Mouse (Mus musculus): ENCODE results near the gene Cyp4f37. TPM values are rescaled to one million over a fixed set of nuclear protein-coding genes. Genes with fewer than 3 reads are reported as not detected.

The Cyp4f37 gene
- total and polyA plus RNA-seq, 3 experiments: not detected

GRCm38 (mm10) chr17:32685048-32685750, 64.1 kb downstream of the Cyp4f37 start, which contains the start of gene Cyp4f15:
Gene Cyp4f15 (plus strand): TSS chr17:32685627.
- DNase-seq: peak; percentile 71

Other genes starting within 250 kb of the Cyp4f37 start
- 10 to 100 TPM; 45.9 to 48.9 TPM for gene Wiz, start 231.9 kb upstream of the Cyp4f37 start, total RNA-seq (2021)
- 58.3 and 64.0 TPM in 2 replicates for gene Wiz, start 231.9 kb upstream of the Cyp4f37 start, polyA plus RNA-seq (2012; rRNA removed)
- gene Rasal3, start 217.7 kb upstream of the Cyp4f37 start, total RNA-seq (2021): 1 to 10 TPM; 1.2 to 1.6 TPM
- 3.3 and 4.1 TPM in 2 replicates for gene Rasal3, start 217.7 kb upstream of the Cyp4f37 start, polyA plus RNA-seq (2012; rRNA removed)
- gene Pglyrp2, start 197.1 kb upstream of the Cyp4f37 start, total RNA-seq (2021): under 1 TPM; 0.29 to 0.35 TPM
- gene Pglyrp2, start 197.1 kb upstream of the Cyp4f37 start, polyA plus RNA-seq (2012; rRNA removed): 0.82 and 0.87 TPM in 2 replicates
- not detected for gene Cyp4f39, start 168.6 kb upstream of the Cyp4f37 start, total RNA-seq (2021)
- gene Cyp4f39, start 168.6 kb upstream of the Cyp4f37 start, polyA plus RNA-seq (2012; rRNA removed): not detected in 2 replicates
- 10 to 100 TPM in 1 of 2 experiments, 1 to 10 TPM in 1; 7.2 to 10.3 TPM for gene Cyp4f17, start 115.3 kb upstream of the Cyp4f37 start, total RNA-seq (2021)
- 13.0 and 16.2 TPM in 2 replicates for gene Cyp4f17, start 115.3 kb upstream of the Cyp4f37 start, polyA plus RNA-seq (2012; rRNA removed)
- gene Cyp4f16, start 84.8 kb upstream of the Cyp4f37 start, total RNA-seq (2021): 10 to 100 TPM; 10.8 to 11.3 TPM
- 10.2 and 13.0 TPM in 2 replicates for gene Cyp4f16, start 84.8 kb upstream of the Cyp4f37 start, polyA plus RNA-seq (2012; rRNA removed)
- gene Cyp4f40, start 37.6 kb downstream of the Cyp4f37 start, total RNA-seq (2021): not detected
- gene Cyp4f40, start 37.6 kb downstream of the Cyp4f37 start, polyA plus RNA-seq (2012; rRNA removed): not detected in 2 replicates
- 1 to 10 TPM; 1.5 to 2.0 TPM for gene Cyp4f15, start 64.3 kb downstream of the Cyp4f37 start, total RNA-seq (2021)
- 0.17 and 0.35 TPM in 2 replicates for gene Cyp4f15, start 64.3 kb downstream of the Cyp4f37 start, polyA plus RNA-seq (2012; rRNA removed)
- gene Zfp871, start 167.0 kb downstream of the Cyp4f37 start, total RNA-seq (2021): 10 to 100 TPM; 41.3 to 45.9 TPM
- gene Zfp871, start 167.0 kb downstream of the Cyp4f37 start, polyA plus RNA-seq (2012; rRNA removed): 3.8 and 4.8 TPM in 2 replicates
- gene Zfp811, start 188.6 kb downstream of the Cyp4f37 start, total RNA-seq (2021): under 1 TPM; 0.43 to 0.69 TPM
- gene Zfp811, start 188.6 kb downstream of the Cyp4f37 start, polyA plus RNA-seq (2012; rRNA removed): 0.02 TPM in 1 of 2 replicates, not detected in the other
- 10 to 100 TPM in 1 of 2 experiments, 1 to 10 TPM in 1; 8.9 to 13.5 TPM for gene Zfp799, start 209.0 kb downstream of the Cyp4f37 start, total RNA-seq (2021)
- gene Zfp799, start 209.0 kb downstream of the Cyp4f37 start, polyA plus RNA-seq (2012; rRNA removed): 1.6 and 3.9 TPM in 2 replicates